Mouse (Mus musculus): ENCODE measurements around the gene Sap18.

DNA sequence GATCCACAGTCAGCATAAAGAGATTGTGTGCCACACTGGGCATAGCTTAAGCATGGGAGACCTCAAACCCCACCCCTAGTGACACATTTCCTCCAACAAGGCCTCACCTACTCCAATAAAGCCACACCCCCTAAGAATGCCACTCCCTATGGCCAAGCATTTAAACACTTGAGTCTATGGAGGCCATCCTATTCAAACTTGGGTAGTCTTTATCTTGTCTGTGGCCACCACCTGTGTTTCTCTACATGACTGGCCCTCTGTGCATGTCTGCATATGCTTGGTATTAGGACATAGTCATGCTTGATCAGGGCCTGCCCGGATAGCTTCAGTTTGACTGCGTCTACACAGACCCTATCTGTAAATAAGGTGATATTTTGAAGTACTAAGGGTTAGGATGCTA, 42.3 kb upstream of the Sap18 start:
- TF ChIP-seq CTCF (conservative IDR thresholded peaks at IDR 0.05; ENCODE audit: insufficient read depth, insufficient read length, low read depth, low read length) (no peak), POLR2A (IDR thresholded peaks at IDR 0.05; ENCODE audit: low read depth, low read length) (no peak)

Measured in kidney, adult 2 months (tissue).